Mouse (Mus musculus): ENCODE measurements around the gene Usp4.

Usp4 gene

GRCm38 (mm10) chr9:108379294-108379693 is 31.6 kb downstream of the Usp4 start:
- Histone ChIP-seq H3K36me3 (ENCODE audit: control insufficient read depth, insufficient read depth, low read length, poor library complexity, severe bottlenecking) (peaks cover 23% of the 10 kb centered on the region), H3K27me3 (ENCODE audit: control insufficient read depth, insufficient read depth, low read length, poor library complexity, severe bottlenecking) (no peaks in the 10 kb centered on the region)
- no peak for DNase-seq (ENCODE audit: low read depth, low spot score)

DNA sequence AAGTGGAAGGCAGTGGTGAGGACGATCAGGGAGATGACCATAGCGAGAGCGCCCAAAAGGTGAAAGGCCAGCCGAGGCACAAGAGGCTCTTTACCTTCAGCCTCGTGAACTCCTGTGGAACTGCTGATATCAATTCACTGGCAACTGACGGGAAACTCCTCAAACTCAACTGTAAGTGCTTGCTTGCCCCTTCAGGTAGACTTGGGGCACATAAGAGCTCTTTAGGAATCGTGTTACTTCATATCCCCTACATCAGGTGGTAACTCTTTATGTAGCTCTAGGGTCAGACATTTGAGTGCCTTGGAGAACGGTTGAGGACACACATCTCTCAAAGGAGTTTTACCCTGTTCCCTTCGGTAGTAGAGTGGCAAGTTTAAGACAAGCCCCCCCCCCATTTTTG is 33.7 kb downstream of the Usp4 start:
- H3K36me3 ChIP-seq (ENCODE audit: control insufficient read depth, insufficient read depth, low read length, poor library complexity, severe bottlenecking), result peaks cover 28% of the 10 kb centered on the region
- no peak for DNase-seq (ENCODE audit: low read depth, low spot score)
- no peaks in the 10 kb centered on the region for H3K27me3 ChIP-seq (ENCODE audit: control insufficient read depth, insufficient read depth, low read length, poor library complexity, severe bottlenecking)

DNA sequence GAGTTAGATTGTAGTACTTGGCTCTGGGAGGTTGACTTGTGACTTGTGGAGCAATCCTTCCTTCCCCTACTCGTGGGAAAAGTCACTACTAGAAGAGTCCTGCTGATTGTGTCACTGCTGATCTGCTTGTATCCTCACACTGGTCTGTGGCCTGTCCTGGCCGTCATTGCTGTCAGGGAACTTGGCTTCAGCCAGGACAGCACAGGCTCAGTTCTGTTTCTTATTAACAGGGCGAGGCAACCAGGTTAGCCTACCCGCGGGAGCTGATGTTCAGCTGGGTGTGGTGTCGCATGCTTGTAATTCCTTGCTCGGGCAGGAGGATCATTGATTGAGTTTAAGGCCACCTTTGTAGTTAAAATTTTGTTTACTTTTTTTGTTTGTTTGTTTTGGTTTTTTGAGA is 37.4 kb downstream of the Usp4 start:
- H3K27me3 ChIP-seq (ENCODE audit: control insufficient read depth, insufficient read depth, low read length, poor library complexity, severe bottlenecking), result no peaks in the 10 kb centered on the region
- no peak for DNase-seq (ENCODE audit: low read depth, low spot score)
- H3K36me3 ChIP-seq (ENCODE audit: control insufficient read depth, insufficient read depth, low read length, poor library complexity, severe bottlenecking), result peaks cover 34% of the 10 kb centered on the region

- no peak for DNase-seq (ENCODE audit: low read depth, low spot score)
- H3K27me3 ChIP-seq (ENCODE audit: control insufficient read depth, insufficient read depth, low read length, poor library complexity, severe bottlenecking), result no peaks in the 10 kb centered on the region
- H3K36me3 ChIP-seq (ENCODE audit: control insufficient read depth, insufficient read depth, low read length, poor library complexity, severe bottlenecking), result peaks cover 34% of the 10 kb centered on the region
Measured at GRCm38 (mm10) chr9:108386816-108387215, 39.2 kb downstream of the Usp4 start.

DNA sequence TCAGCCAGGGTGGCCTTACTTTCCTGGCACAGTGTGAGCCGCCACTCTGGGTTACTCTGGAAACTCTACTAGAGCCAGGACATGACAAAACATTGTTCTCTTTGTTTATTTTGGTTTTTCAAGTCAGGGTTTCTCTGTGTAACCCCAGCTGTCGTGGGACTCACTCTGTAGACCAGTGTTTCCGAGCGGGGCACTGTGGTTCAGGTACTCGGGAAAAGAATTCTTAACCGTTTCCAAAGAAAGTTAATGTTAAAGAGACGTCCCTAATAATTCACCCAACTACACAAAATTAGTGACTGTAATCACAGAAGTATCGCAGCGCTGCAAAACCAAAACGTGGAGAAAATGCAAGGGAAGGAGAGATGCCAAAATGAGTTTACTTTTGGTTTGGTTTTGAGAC is 40.9 kb downstream of the Usp4 start:
- H3K36me3 ChIP-seq (ENCODE audit: control insufficient read depth, insufficient read depth, low read length, poor library complexity, severe bottlenecking), result peaks cover 36% of the 10 kb centered on the region
- no peak for DNase-seq (ENCODE audit: low read depth, low spot score)
- no peaks in the 10 kb centered on the region for H3K27me3 ChIP-seq (ENCODE audit: control insufficient read depth, insufficient read depth, low read length, poor library complexity, severe bottlenecking)

GRCm38 (mm10) chr9:108389220-108389619 is 41.6 kb downstream of the Usp4 start:
- Histone ChIP-seq H3K27me3 (ENCODE audit: control insufficient read depth, insufficient read depth, low read length, poor library complexity, severe bottlenecking) (no peaks in the 10 kb centered on the region), H3K36me3 (ENCODE audit: control insufficient read depth, insufficient read depth, low read length, poor library complexity, severe bottlenecking) (peaks cover 37% of the 10 kb centered on the region)
- DNase-seq (ENCODE audit: low read depth, low spot score), result no peak

DNA sequence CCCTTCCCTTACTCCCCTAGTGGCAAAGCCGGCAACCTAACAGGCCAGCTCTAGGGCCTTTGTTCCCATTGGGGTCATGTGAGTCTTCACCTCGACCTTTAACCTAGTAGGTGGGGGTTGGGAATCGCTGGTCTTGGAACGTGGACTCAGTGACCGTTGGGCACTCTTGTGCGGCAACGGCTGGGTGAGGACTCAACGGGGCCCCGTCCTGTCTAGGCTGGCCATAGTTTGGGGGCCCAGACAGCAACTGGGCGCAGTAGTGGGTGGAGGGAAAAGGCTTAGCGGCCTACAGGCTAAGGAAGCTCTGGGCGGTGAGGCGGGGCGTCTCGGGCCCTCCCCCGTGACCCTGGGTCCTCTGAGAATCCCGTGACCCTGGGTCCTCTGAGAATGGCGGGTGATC is 45.0 kb downstream of the Usp4 start, which contains the start of gene 1700102P08Rik:
Gene 1700102P08Rik (plus strand): TSS at position 130 of the 400 bp plus-strand sequence.
- DNase-seq (ENCODE audit: low read depth, low spot score), result no peak
- Histone ChIP-seq H3K36me3 (ENCODE audit: control insufficient read depth, insufficient read depth, low read length, poor library complexity, severe bottlenecking) (peaks cover 26% of the 10 kb centered on the region), H3K27me3 (ENCODE audit: control insufficient read depth, insufficient read depth, low read length, poor library complexity, severe bottlenecking) (no peaks in the 10 kb centered on the region)

DNA sequence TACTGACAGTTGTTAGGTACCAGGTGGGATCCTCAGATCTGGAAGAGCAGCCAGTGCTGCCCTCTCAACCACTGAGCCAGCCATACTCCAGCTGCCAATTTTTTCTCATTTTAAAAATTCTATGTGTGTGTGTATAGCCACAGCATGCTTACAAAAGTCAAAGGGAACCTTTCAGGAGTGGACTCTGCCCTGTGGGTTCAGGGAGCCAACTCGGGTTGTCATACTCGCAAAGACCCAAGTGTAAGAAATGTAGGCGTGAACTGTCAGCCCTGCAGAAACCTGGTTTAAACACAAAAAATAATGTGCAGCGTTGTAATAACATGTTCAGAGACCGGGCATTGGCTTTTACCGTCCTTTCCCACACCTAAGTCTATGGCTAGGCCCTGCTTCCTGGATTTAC is 46.5 kb downstream of the Usp4 start:
- DNase-seq (ENCODE audit: low read depth, low spot score), result no peak
- H3K27me3 ChIP-seq (ENCODE audit: control insufficient read depth, insufficient read depth, low read length, poor library complexity, severe bottlenecking), result no peaks in the 10 kb centered on the region
- H3K36me3 ChIP-seq (ENCODE audit: control insufficient read depth, insufficient read depth, low read length, poor library complexity, severe bottlenecking), result peaks cover 19% of the 10 kb centered on the region

DNA sequence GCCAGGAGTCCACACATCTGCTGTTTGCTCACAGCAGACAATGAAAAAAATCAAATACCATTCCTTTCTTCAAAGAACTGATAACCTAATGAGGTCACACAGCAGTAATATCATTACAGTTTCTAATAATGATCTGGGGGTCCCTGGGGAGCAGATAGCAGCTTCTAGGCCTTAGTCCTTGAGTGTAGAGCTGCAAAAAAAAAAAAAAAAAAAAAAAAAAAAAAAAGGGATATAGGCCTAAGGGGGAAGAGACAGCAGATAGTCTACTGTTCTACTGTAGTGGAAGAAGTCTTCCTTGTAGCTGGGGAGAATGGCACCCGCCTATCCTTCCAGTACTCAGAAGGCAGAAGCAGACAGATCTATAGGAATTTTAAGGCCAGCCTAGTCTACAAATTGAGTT is 47.8 kb downstream of the Usp4 start:
- Histone ChIP-seq H3K27me3 (ENCODE audit: control insufficient read depth, insufficient read depth, low read length, poor library complexity, severe bottlenecking) (no peaks in the 10 kb centered on the region), H3K36me3 (ENCODE audit: control insufficient read depth, insufficient read depth, low read length, poor library complexity, severe bottlenecking) (peaks cover 15% of the 10 kb centered on the region)
- no peak for DNase-seq (ENCODE audit: low read depth, low spot score)

DNA sequence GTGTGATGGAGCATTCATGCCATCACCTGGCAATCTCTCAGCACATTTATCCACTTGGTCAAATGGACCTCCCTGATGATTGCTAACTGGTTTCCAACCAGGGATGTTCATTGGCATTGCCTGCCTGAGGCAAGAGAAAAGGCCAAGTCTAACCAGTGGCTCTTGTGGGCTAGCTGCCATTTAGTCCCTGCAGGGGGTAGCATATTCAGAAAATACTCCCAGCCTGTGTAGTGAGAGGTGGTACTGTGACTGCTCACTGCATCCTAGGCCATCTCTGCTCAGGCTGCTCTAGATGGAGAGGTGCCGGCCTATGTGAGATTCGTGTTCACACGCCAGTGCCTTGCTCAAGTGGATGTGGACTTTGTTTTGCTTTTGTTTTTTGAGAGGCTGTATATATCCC is 50.7 kb downstream of the Usp4 start:
- Histone ChIP-seq H3K36me3 (ENCODE audit: control insufficient read depth, insufficient read depth, low read length, poor library complexity, severe bottlenecking) (peaks cover 3% of the 10 kb centered on the region; the same call in 1 of the 2 replicates), H3K27me3 (ENCODE audit: control insufficient read depth, insufficient read depth, low read length, poor library complexity, severe bottlenecking) (no peaks in the 10 kb centered on the region)
- DNase-seq (ENCODE audit: low read depth, low spot score), result no peak

DNA sequence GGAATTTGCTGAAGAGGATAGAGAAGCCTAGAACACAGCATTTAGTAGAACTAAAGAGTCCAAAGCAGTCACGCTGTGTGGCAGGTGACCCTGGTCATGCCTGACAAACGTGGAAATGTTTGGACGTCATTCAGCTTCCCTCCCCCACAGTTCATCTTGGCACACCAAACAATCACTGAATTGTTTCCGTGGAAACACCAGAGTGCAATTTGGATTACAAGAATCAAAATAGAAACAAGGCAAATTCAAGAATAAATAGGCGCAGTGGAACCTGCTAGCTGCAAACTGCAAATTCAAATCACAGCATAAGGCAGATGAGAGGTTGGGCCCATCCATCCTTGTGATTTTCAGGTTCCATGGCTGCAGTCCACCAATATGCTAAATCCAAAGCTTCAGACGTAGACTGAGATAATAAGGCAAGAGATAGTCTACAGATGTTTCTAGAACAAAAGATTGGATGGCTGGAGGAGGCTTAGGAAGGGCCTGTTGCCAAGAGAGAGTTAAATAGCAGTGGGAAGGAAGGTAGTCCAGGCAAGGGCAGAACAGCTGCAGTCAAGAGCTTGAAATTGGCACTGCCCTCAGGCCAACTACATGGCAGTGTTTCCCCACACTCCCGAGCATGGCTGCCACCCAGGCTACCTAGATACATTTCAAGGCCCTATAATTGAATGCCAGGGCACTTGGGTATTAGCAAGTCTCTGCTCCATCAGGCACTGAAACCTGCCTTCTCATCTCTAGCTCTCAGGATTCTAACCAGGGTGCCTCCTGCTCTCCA is 53.7 kb downstream of the Usp4 start:
- no peak for DNase-seq (ENCODE audit: low read depth, low spot score)
- Histone ChIP-seq H3K36me3 (ENCODE audit: control insufficient read depth, insufficient read depth, low read length, poor library complexity, severe bottlenecking) (no peaks in the 10 kb centered on the region), H3K27me3 (ENCODE audit: control insufficient read depth, insufficient read depth, low read length, poor library complexity, severe bottlenecking) (no peaks in the 10 kb centered on the region)

DNA sequence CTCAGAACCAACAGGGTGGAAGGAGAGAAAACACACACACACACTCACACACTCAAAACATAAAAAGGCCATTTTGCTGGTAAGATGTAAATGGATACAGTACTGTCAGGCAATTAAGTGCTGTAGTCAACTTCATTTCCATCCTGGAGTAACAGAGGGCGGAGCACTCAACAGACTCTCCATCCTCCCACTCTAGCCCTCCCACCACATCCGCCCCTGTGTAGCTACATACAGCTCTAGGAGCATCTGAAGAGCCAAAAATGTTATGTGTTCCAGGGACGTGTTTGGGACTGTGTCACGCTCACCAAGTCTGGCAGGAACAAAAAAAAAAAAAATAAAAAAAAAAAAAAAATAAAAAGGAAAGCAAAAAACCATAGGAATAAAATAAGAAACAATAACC is 55.4 kb downstream of the Usp4 start:
- H3K36me3 ChIP-seq (ENCODE audit: control insufficient read depth, insufficient read depth, low read length, poor library complexity, severe bottlenecking), result no peaks in the 10 kb centered on the region
- no peaks in the 10 kb centered on the region; the same call in 1 of the 2 replicates for H3K27me3 ChIP-seq (ENCODE audit: control insufficient read depth, insufficient read depth, low read length, poor library complexity, severe bottlenecking)
- no peak for DNase-seq (ENCODE audit: low read depth, low spot score)

- Histone ChIP-seq H3K36me3 (ENCODE audit: control insufficient read depth, insufficient read depth, low read length, poor library complexity, severe bottlenecking) (no peaks in the 10 kb centered on the region), H3K27me3 (ENCODE audit: control insufficient read depth, insufficient read depth, low read length, poor library complexity, severe bottlenecking) (no peaks in the 10 kb centered on the region; the same call in 1 of the 2 replicates)
- DNase-seq (ENCODE audit: low read depth, low spot score), result no peak
Measured at GRCm38 (mm10) chr9:108404451-108404850, 56.8 kb downstream of the Usp4 start.

GRCm38 (mm10) chr9:108409535-108409934 is 61.9 kb downstream of the Usp4 start:
- no peak for DNase-seq (ENCODE audit: low read depth, low spot score)
- no peaks in the 10 kb centered on the region; the same call in 1 of the 2 replicates for H3K27me3 ChIP-seq (ENCODE audit: control insufficient read depth, insufficient read depth, low read length, poor library complexity, severe bottlenecking)
- H3K36me3 ChIP-seq (ENCODE audit: control insufficient read depth, insufficient read depth, low read length, poor library complexity, severe bottlenecking), result no peaks in the 10 kb centered on the region

DNA sequence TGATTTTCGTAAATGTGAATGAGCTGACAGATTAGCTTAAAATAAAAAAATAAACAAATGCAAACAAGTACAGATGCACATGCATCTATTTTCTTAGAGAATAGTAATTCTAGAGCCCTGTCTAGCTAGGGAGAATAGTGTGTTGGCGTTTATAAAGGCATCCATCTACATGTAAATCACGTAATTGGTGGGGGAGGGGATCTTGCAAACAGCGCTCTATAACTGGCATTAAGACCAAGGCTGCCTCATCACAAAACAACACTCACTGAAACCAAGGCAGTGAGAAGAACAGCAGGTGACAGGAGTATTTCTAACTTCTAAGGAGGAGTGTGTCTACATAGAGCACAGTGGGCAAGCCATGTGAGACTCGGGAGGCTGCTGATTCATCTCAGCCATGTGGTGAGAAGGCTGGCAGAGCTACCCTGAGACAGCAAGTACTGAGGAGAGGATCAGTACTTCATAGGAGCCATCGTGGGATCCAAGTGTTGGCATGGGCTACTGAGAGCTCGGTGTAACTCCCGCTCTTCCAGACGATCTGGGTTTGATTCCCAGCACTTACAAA is 63.8 kb downstream of the Usp4 start:
- Histone ChIP-seq H3K36me3 (ENCODE audit: control insufficient read depth, insufficient read depth, low read length, poor library complexity, severe bottlenecking) (no peaks in the 10 kb centered on the region), H3K27me3 (ENCODE audit: control insufficient read depth, insufficient read depth, low read length, poor library complexity, severe bottlenecking) (no peaks in the 10 kb centered on the region; the same call in 1 of the 2 replicates)
- DNase-seq (ENCODE audit: low read depth, low spot score), result no peak

All from splenic B cell, adult 2 months (primary cell).